Mouse (Mus musculus): ENCODE data around the gene Trim26. TPM values are rescaled to one million over a fixed set of nuclear protein-coding genes. Genes with fewer than 3 reads are reported as not detected.

The Trim26 gene
- total RNA-seq, 2 experiments from 2014 or later, result 24.5 to 28.4 TPM

DNA sequence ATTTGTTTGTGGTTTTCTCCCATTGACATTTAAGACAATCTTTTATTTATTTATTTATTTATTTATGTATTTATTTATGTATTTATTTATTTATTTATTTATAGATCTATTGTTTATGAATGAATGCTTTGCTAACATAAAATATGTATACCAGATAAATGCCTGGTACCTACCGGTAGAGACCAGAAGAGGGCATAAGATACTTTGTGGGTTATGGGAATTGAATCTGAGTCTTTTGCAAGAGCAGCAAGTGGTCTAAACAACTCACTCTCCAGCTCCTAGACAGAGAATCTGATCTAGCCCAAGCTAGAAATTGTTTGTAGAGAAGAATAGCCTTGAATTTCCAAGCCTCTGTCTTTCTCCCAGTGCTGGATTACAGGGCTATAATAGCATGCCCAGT lies 63.8 kb downstream of the Trim26 start:
- no peak for DNase-seq

DNA sequence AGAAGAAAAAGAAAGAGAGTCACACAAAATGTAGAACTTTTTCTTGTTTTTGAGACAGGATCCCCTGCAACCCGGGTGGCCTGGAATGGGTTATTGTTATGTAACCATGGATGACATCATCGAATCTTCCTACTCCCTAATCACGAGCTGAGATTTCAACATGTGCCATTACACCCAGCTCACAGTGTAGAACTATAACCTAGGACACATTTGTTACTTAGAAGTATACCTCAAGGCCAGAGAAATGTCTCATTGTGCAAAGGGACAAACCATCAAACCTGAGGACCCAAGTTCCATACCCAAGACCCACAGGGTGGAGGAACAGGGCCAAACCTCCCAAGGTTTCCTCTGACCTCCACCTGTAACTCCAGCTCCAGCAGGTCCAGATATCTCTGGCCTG lies 66.7 kb downstream of the Trim26 start:
- DNase-seq, result no peak

GRCm38 (mm10) chr17:36908235-36908634 lies 71.3 kb downstream of the Trim26 start:
- DNase-seq, result no peak

Other genes starting within 250 kb of the Trim26 start
- gene H2-M9, start 194.5 kb upstream of the Trim26 start, total RNA-seq (2021), result not detected
- not detected for gene H2-M1, start 164.9 kb upstream of the Trim26 start, total RNA-seq (2021)
- gene H2-M10.5, start 64.2 kb upstream of the Trim26 start, total RNA-seq (2021), result not detected
- not detected for gene H2-M10.6, start 25.0 kb upstream of the Trim26 start, total RNA-seq (2021)
- not detected for gene Trim15, start 30.1 kb downstream of the Trim26 start, total RNA-seq (2021)
- 1 to 10 TPM in 1 of 2 experiments, under 1 TPM in 1; 0.57 to 1.8 TPM for gene Trim10, start 32.4 kb downstream of the Trim26 start, total RNA-seq (2021)
- not detected for gene Trim40, start 53.0 kb downstream of the Trim26 start, total RNA-seq (2021)
- not detected for gene Trim31, start 61.0 kb downstream of the Trim26 start, total RNA-seq (2021)
- under 1 TPM; 0.45 TPM for gene Rnf39, start 105.8 kb downstream of the Trim26 start, total RNA-seq (2021)
- gene Ppp1r11, start 114.6 kb downstream of the Trim26 start, total RNA-seq (2021), result 10 to 100 TPM; 56.0 to 61.3 TPM
- gene Znrd1, start 121.4 kb downstream of the Trim26 start, total RNA-seq (2021), result 10 to 100 TPM; 24.9 to 29.3 TPM
- gene Znrd1as, start 121.5 kb downstream of the Trim26 start, total RNA-seq (2021), result 1 to 10 TPM; 7.2 to 7.3 TPM
- not detected for gene 2410137M14Rik, start 144.1 kb downstream of the Trim26 start, total RNA-seq (2021)
- under 1 TPM; 0.29 to 0.43 TPM for gene H2-M5, start 152.4 kb downstream of the Trim26 start, total RNA-seq (2021)
- 10 to 100 TPM in 1 of 2 experiments, 1 to 10 TPM in 1; 9.7 to 14.5 TPM for gene Zfp57, start 164.0 kb downstream of the Trim26 start, total RNA-seq (2021)
- not detected for gene Mog, start 186.3 kb downstream of the Trim26 start, total RNA-seq (2021)
- 10 to 100 TPM; 21.6 to 22.4 TPM for gene Gabbr1, start 208.8 kb downstream of the Trim26 start, total RNA-seq (2021)

Measured in heart, postnatal 4 days (tissue).